Mouse (Mus musculus) neural tube, embryonic 13.5 days (tissue): Measurements from ENCODE around the gene Gns. TPM values are rescaled to one million over a fixed set of nuclear protein-coding genes. Genes with fewer than 3 reads are reported as not detected.

Experiments used
- ATAC-seq: fragments of 200-750 bp; cut with Nextera tagmentation; 2 replicates; pipeline ENCODE4 v1.8.0; 2017; ENCODE audit warnings: low read depth, mild to moderate bottlenecking, moderate TSS enrichment, moderate library complexity
- H3K27ac ChIP-seq: fragments of 300-500 bp; sonication (generic); replicated peaks from 2 replicates; pipeline ENCODE4 v1.5.1; 2015; ENCODE audit warnings: moderate library complexity, mild to moderate bottlenecking, inconsistent platforms
- H3K27me3 ChIP-seq: fragments of 300-500 bp; sonication (generic); 2 replicates; pipeline ENCODE4 v1.6.1; 2015; ENCODE audit warnings: mild to moderate bottlenecking, inconsistent platforms
- H3K36me3 ChIP-seq: fragments of 300-500 bp; sonication (generic); 2 replicates; pipeline ENCODE4 v1.6.1; 2015; ENCODE audit warnings: mild to moderate bottlenecking, inconsistent platforms
- H3K4me1 ChIP-seq: fragments of 300-500 bp; sonication (generic); replicated peaks from 2 replicates; pipeline ENCODE4 v1.6.1; 2015; ENCODE audit warnings: inconsistent platforms
- H3K4me2 ChIP-seq: fragments of 300-500 bp; sonication (generic); 2 replicates; pipeline ENCODE4 v1.6.1; 2015; ENCODE audit warnings: inconsistent platforms, mild to moderate bottlenecking, moderate library complexity
- H3K4me3 ChIP-seq: fragments of 300-500 bp; sonication (generic); 2 replicates; pipeline ENCODE4 v1.5.1; 2015; ENCODE audit warnings: mild to moderate bottlenecking, inconsistent platforms
- H3K9ac ChIP-seq: fragments of 300-500 bp; sonication (generic); 2 replicates; pipeline ENCODE4 v1.6.1; 2015; ENCODE audit warnings: moderate library complexity, mild to moderate bottlenecking, inconsistent platforms
- H3K9me3 ChIP-seq: fragments of 300-500 bp; sonication (generic); 2 replicates; pipeline ENCODE4 v1.6.1; 2016; ENCODE audit warnings: inconsistent platforms
- WGBS: fragments of 180-500 bp; shearing (Covaris S2); methylation state at CpG from one replicate; pipeline ENCODE4 v1.1.7; 2015; 5-methylcytosine and 5-hydroxymethylcytosine counted together
- polyA plus RNA-seq: library from polyadenylated mRNA; unstranded; fragments of >200 nt; fragmentation: Nextera tagmentation; extraction: Ambion mirVana; gene quantifications from 2 replicates; pipeline ENCODE4 v1.2.1, GENCODE M21; 2015

Gns gene
- polyA plus RNA-seq, 1 experiment from 2014 or later = 46.7 TPM

GRCm38 (mm10) chr10:121390602-121391001, 25.7 kb downstream of the Gns start:
- WGBS = 89% methylated on average over 10 of the region's 10 CpGs
- Histone ChIP-seq H3K4me2 (no peak overlapping the region), H3K4me1 (peaks cover 6% of the 10 kb centered on the region; the same call in 1 of the 2 replicates), H3K4me3 (no peak overlapping the region), H3K9ac (no peak overlapping the region), H3K27ac (no peak overlapping the region), H3K9me3 (no peaks in the 10 kb centered on the region), H3K36me3 (peaks cover 91% of the 10 kb centered on the region), H3K27me3 (no peaks in the 10 kb centered on the region)
- ATAC-seq = no peak

- Histone ChIP-seq H3K4me1 (peaks cover 6% of the 10 kb centered on the region; the same call in 1 of the 2 replicates), H3K9ac (no peak overlapping the region), H3K9me3 (no peaks in the 10 kb centered on the region), H3K4me2 (no peak overlapping the region), H3K27ac (no peak overlapping the region), H3K27me3 (no peaks in the 10 kb centered on the region), H3K36me3 (peaks cover 95% of the 10 kb centered on the region), H3K4me3 (no peak overlapping the region)
- 92% methylated on average over 8 of the region's 8 CpGs for WGBS
- ATAC-seq = no peak
Observed at GRCm38 (mm10) chr10:121391901-121392300, 27.0 kb downstream of the Gns start.

- Histone ChIP-seq H3K9me3 (no peaks in the 10 kb centered on the region), H3K9ac (no peak overlapping the region), H3K36me3 (peaks cover 83% of the 10 kb centered on the region), H3K4me3 (no peak overlapping the region), H3K4me1 (peaks cover 6% of the 10 kb centered on the region; the same call in 1 of the 2 replicates), H3K4me2 (no peak overlapping the region), H3K27me3 (no peaks in the 10 kb centered on the region), H3K27ac (no peak overlapping the region)
- ATAC-seq = no peak
- 76% methylated on average over 6 of the region's 6 CpGs for WGBS
Observed at GRCm38 (mm10) chr10:121394270-121394669, 29.4 kb downstream of the Gns start.

GRCm38 (mm10) chr10:121394789-121395325, 30.0 kb downstream of the Gns start:
- no peak overlapping the region for H3K9ac ChIP-seq
- H3K36me3 ChIP-seq = peaks cover 77% of the 10 kb centered on the region
- no peak for ATAC-seq
- H3K9me3 ChIP-seq = no peaks in the 10 kb centered on the region
- peaks cover 6% of the 10 kb centered on the region; the same call in 1 of the 2 replicates for H3K4me1 ChIP-seq
- H3K27me3 ChIP-seq = no peaks in the 10 kb centered on the region
- no peak overlapping the region; the same call in 1 of the 2 replicates for H3K27ac ChIP-seq
- no peak overlapping the region for H3K4me2 ChIP-seq
- no peak overlapping the region for H3K4me3 ChIP-seq
- WGBS = 93% methylated on average over 18 of the region's 18 CpGs

GRCm38 (mm10) chr10:121395542-121396176, 30.8 kb downstream of the Gns start:
- Histone ChIP-seq H3K27ac (no peak overlapping the region), H3K9ac (no peak overlapping the region), H3K4me3 (no peak overlapping the region), H3K27me3 (no peaks in the 10 kb centered on the region), H3K4me2 (no peak overlapping the region), H3K9me3 (no peaks in the 10 kb centered on the region), H3K4me1 (peaks cover 6% of the 10 kb centered on the region; the same call in 1 of the 2 replicates), H3K36me3 (peaks cover 69% of the 10 kb centered on the region)
- no peak for ATAC-seq
- 87% methylated on average over 20 of the region's 20 CpGs for WGBS

- no peak for ATAC-seq
- Histone ChIP-seq H3K36me3 (peaks cover 40% of the 10 kb centered on the region), H3K4me3 (no peak overlapping the region), H3K4me1 (peaks cover 6% of the 10 kb centered on the region; the same call in 1 of the 2 replicates), H3K27me3 (no peaks in the 10 kb centered on the region), H3K4me2 (no peak overlapping the region), H3K9me3 (no peaks in the 10 kb centered on the region), H3K27ac (no peak overlapping the region), H3K9ac (no peak overlapping the region)
- 92% methylated on average over 7 of the region's 7 CpGs for WGBS
Observed at GRCm38 (mm10) chr10:121398599-121398998, 33.7 kb downstream of the Gns start.

- Histone ChIP-seq H3K9me3 (no peaks in the 10 kb centered on the region), H3K4me2 (no peak overlapping the region), H3K4me3 (no peak overlapping the region), H3K27me3 (no peaks in the 10 kb centered on the region), H3K27ac (no peak overlapping the region), H3K4me1 (no peaks in the 10 kb centered on the region), H3K9ac (no peak overlapping the region), H3K36me3 (peaks cover 15% of the 10 kb centered on the region)
- no peak for ATAC-seq
- 84% methylated on average over 7 of the region's 7 CpGs for WGBS
Observed at GRCm38 (mm10) chr10:121401005-121401404, 36.1 kb downstream of the Gns start.

- ATAC-seq = no peak
- Histone ChIP-seq H3K9ac (no peak overlapping the region), H3K36me3 (no peaks in the 10 kb centered on the region), H3K27ac (no peak overlapping the region), H3K4me2 (no peak overlapping the region), H3K4me1 (no peaks in the 10 kb centered on the region), H3K27me3 (no peaks in the 10 kb centered on the region), H3K9me3 (no peaks in the 10 kb centered on the region), H3K4me3 (no peak overlapping the region)
- WGBS = 77% methylated on average over 9 of the region's 9 CpGs
Observed at GRCm38 (mm10) chr10:121403104-121403503, 38.2 kb downstream of the Gns start.

GRCm38 (mm10) chr10:121403946-121404345, 39.1 kb downstream of the Gns start:
- Histone ChIP-seq H3K4me2 (no peak overlapping the region), H3K9ac (no peak overlapping the region), H3K36me3 (no peaks in the 10 kb centered on the region), H3K4me1 (no peaks in the 10 kb centered on the region), H3K4me3 (no peak overlapping the region), H3K9me3 (no peaks in the 10 kb centered on the region), H3K27me3 (no peaks in the 10 kb centered on the region), H3K27ac (no peak overlapping the region)
- 46% methylated on average over 6 of the region's 9 CpGs for WGBS
- no peak for ATAC-seq

- H3K9ac ChIP-seq = no peak overlapping the region
- no peak for ATAC-seq
- H3K9me3 ChIP-seq = no peaks in the 10 kb centered on the region
- no peak overlapping the region for H3K4me3 ChIP-seq
- 71% methylated on average over 7 of the region's 7 CpGs for WGBS
- H3K27me3 ChIP-seq = no peaks in the 10 kb centered on the region
- 0 out of 2 replicates have a peak, but pooled peaks cover 4% of the 10 kb centered on the region for H3K4me1 ChIP-seq
- no peak overlapping the region for H3K4me2 ChIP-seq
- H3K27ac ChIP-seq = no peak overlapping the region
- peaks cover 12% of the 10 kb centered on the region for H3K36me3 ChIP-seq
Observed at GRCm38 (mm10) chr10:121409717-121410116, 44.8 kb downstream of the Gns start.

GRCm38 (mm10) chr10:121411721-121412455, 47.0 kb downstream of the Gns start:
- H3K4me1 ChIP-seq = peaks cover 7% of the 10 kb centered on the region
- WGBS = 87% methylated on average over 11 of the region's 11 CpGs

GRCm38 (mm10) chr10:121412824-121413223, 47.9 kb downstream of the Gns start:
- Histone ChIP-seq H3K4me2 (no peak overlapping the region), H3K27ac (no peak overlapping the region), H3K36me3 (peaks cover 12% of the 10 kb centered on the region), H3K27me3 (no peaks in the 10 kb centered on the region), H3K4me1 (peaks cover 8% of the 10 kb centered on the region), H3K9ac (no peak overlapping the region), H3K4me3 (no peak overlapping the region), H3K9me3 (no peaks in the 10 kb centered on the region)
- WGBS = 77% methylated on average over 17 of the region's 17 CpGs
- ATAC-seq = no peak

More at GRCm38 (mm10) chr10:121411721-121412455, 47.0 kb downstream of the Gns start:
- no peak for ATAC-seq
- peaks cover 12% of the 10 kb centered on the region for H3K36me3 ChIP-seq
- H3K4me2 ChIP-seq = no peak overlapping the region
- no peak overlapping the region for H3K27ac ChIP-seq
- no peak overlapping the region for H3K4me3 ChIP-seq
- H3K9me3 ChIP-seq = no peaks in the 10 kb centered on the region
- no peaks in the 10 kb centered on the region for H3K27me3 ChIP-seq
- no peak overlapping the region for H3K9ac ChIP-seq
